Mouse (Mus musculus) cortical plate, adult 2 months (tissue): ENCODE results near the gene Prkag1. TPM values are rescaled to one million over a fixed set of nuclear protein-coding genes. Genes with fewer than 3 reads are reported as not detected.

ENCODE experiments used
- H3K27ac ChIP-seq: fragments of 200-500 bp; 2 replicates; pipeline ENCODE4 v1.5.1; 2012; ENCODE audit warnings: low read length, control low read depth, inconsistent platforms; ENCODE audit not compliant: insufficient read depth
- H3K4me1 ChIP-seq: fragments of 200-500 bp; 2 replicates; pipeline ENCODE4 v1.6.1; 2011; ENCODE audit warnings: low read length; ENCODE audit not compliant: control insufficient read depth, insufficient read depth
- H3K4me3 ChIP-seq: fragments of 200-500 bp; 2 replicates; pipeline ENCODE4 v1.5.1; 2011; ENCODE audit warnings: mild to moderate bottlenecking, low read length, control low read depth; ENCODE audit not compliant: insufficient read depth
- CTCF ChIP-seq: fragments of 200-500 bp; IDR thresholded peaks from 2 replicates; pipeline ENCODE4 v1.5.1; 2011; ENCODE audit warnings: mild to moderate bottlenecking, control low read depth, low read length; ENCODE audit not compliant: insufficient read depth; ENCODE audit errors: extremely low read depth
- POLR2A ChIP-seq: fragments of 200-500 bp; IDR thresholded peaks from 2 replicates; pipeline ENCODE4 v1.6.1; 2011; ENCODE audit warnings: mild to moderate bottlenecking, low read length, control low read depth; ENCODE audit not compliant: insufficient read depth; ENCODE audit errors: extremely low read depth
- polyA plus RNA-seq: library from polyadenylated mRNA; depleted of rRNA; stranded (reverse); fragments of >200 nt; gene quantifications from 2 replicates; pipeline ENCODE4 v1.2.3, GENCODE M21; 2012

The Prkag1 gene
- polyA plus RNA-seq, 1 experiment: 71.3 TPM

- TF ChIP-seq CTCF (no peak), POLR2A (no peak)
- Histone ChIP-seq H3K4me1 (no peaks in the 10 kb centered on the region), H3K4me3 (no peak overlapping the region), H3K27ac (no peak overlapping the region)
Measured at GRCm38 (mm10) chr15:98853161-98853937, 22.0 kb upstream of the Prkag1 start.

- no peaks in the 10 kb centered on the region for H3K4me1 ChIP-seq
- TF ChIP-seq POLR2A (no peak), CTCF (no peak)
- no peak overlapping the region for H3K27ac ChIP-seq
- no peak overlapping the region for H3K4me3 ChIP-seq
Measured at GRCm38 (mm10) chr15:98852733-98853132, 21.4 kb upstream of the Prkag1 start.

- Histone ChIP-seq H3K4me3 (no peak overlapping the region), H3K27ac (no peak overlapping the region), H3K4me1 (0 out of 2 replicates have a peak, but pooled peaks cover 3% of the 10 kb centered on the region)
- no peak for TF ChIP-seq POLR2A
- no peak for TF ChIP-seq CTCF
Measured at GRCm38 (mm10) chr15:98852071-98852470, 20.8 kb upstream of the Prkag1 start.

- Histone ChIP-seq H3K4me1 (0 out of 2 replicates have a peak, but pooled peaks cover 3% of the 10 kb centered on the region), H3K27ac (no peak overlapping the region), H3K4me3 (no peak overlapping the region)
- TF ChIP-seq CTCF: no peak
- TF ChIP-seq POLR2A: no peak
Measured at GRCm38 (mm10) chr15:98851229-98851818, 20.0 kb upstream of the Prkag1 start.

GRCm38 (mm10) chr15:98850668-98851067 lies 19.3 kb upstream of the Prkag1 start:
- 0 out of 2 replicates have a peak, but pooled peaks cover 3% of the 10 kb centered on the region for H3K4me1 ChIP-seq
- H3K4me3 ChIP-seq: no peak overlapping the region
- H3K27ac ChIP-seq: no peak overlapping the region
- TF ChIP-seq POLR2A (no peak), CTCF (no peak)

GRCm38 (mm10) chr15:98849956-98850600 lies 18.8 kb upstream of the Prkag1 start:
- Histone ChIP-seq H3K4me3 (no peak overlapping the region), H3K4me1 (0 out of 2 replicates have a peak, but pooled peaks cover 3% of the 10 kb centered on the region), H3K27ac (no peak overlapping the region)
- TF ChIP-seq POLR2A (no peak), CTCF (no peak)

GRCm38 (mm10) chr15:98849165-98849564 lies 17.8 kb upstream of the Prkag1 start:
- H3K4me1 ChIP-seq: 0 out of 2 replicates have a peak, but pooled peaks cover 3% of the 10 kb centered on the region
- no peak overlapping the region for H3K4me3 ChIP-seq
- TF ChIP-seq CTCF: no peak
- no peak for TF ChIP-seq POLR2A
- no peak overlapping the region for H3K27ac ChIP-seq

GRCm38 (mm10) chr15:98846140-98846539 lies 14.8 kb upstream of the Prkag1 start:
- Histone ChIP-seq H3K4me3 (no peak overlapping the region), H3K27ac (no peak overlapping the region), H3K4me1 (0 out of 2 replicates have a peak, but pooled peaks cover 3% of the 10 kb centered on the region)
- TF ChIP-seq CTCF (no peak), POLR2A (no peak)

- 0 out of 2 replicates have a peak, but pooled peaks cover 3% of the 10 kb centered on the region for H3K4me1 ChIP-seq
- no peak overlapping the region for H3K4me3 ChIP-seq
- TF ChIP-seq CTCF (no peak), POLR2A (no peak)
- H3K27ac ChIP-seq: no peak overlapping the region
Measured at GRCm38 (mm10) chr15:98845149-98845548, 13.8 kb upstream of the Prkag1 start.

GRCm38 (mm10) chr15:98843595-98844223 lies 12.4 kb upstream of the Prkag1 start:
- H3K4me1 ChIP-seq: 0 out of 2 replicates have a peak, but pooled peaks cover 3% of the 10 kb centered on the region
- TF ChIP-seq POLR2A: no peak

More at GRCm38 (mm10) chr15:98843595-98844223, 12.4 kb upstream of the Prkag1 start:
- H3K27ac ChIP-seq: no peak overlapping the region
- no peak overlapping the region for H3K4me3 ChIP-seq
